Mouse (Mus musculus) G1E (cell line): ENCODE results near the gene Slc25a20. TPM values are rescaled to one million over a fixed set of nuclear protein-coding genes. Genes with fewer than 3 reads are reported as not detected.

Experiments used
- ATAC-seq: 2 replicates; pipeline ENCODE4 v1.8.0; 2016; ENCODE audit warnings: mild to moderate bottlenecking; ENCODE audit not compliant: insufficient number of reproducible peaks, poor library complexity, low FRiP score, severe bottlenecking; ENCODE audit errors: extremely low read depth
- DNase-seq: peaks from one replicate; pipeline ENCODE4 v3.0.0; 2012; ENCODE audit warnings: low spot score
- H3K27me3 ChIP-seq: 2 replicates; pipeline ENCODE4 v1.6.1; 2012; ENCODE audit warnings: mild to moderate bottlenecking, low read length, inconsistent platforms; ENCODE audit not compliant: insufficient read depth
- H3K36me3 ChIP-seq: replicated peaks from 2 replicates; pipeline ENCODE3; 2012; ENCODE audit warnings: mild to moderate bottlenecking, inconsistent platforms
- H3K4me1 ChIP-seq: 2 replicates; pipeline ENCODE4 v1.6.1; 2012; ENCODE audit warnings: low read depth, low read length, inconsistent platforms, mixed read lengths; ENCODE audit not compliant: insufficient read depth
- H3K4me3 ChIP-seq: 2 replicates; pipeline ENCODE4 v1.5.1; 2012; ENCODE audit warnings: low read depth, mild to moderate bottlenecking, inconsistent platforms, low read length, moderate library complexity, mixed read lengths
- H3K9me3 ChIP-seq: replicated peaks from 2 replicates; pipeline ENCODE4 v1.6.1; 2012; ENCODE audit warnings: inconsistent platforms
- CTCF ChIP-seq: IDR thresholded peaks from 2 replicates; pipeline ENCODE4 v1.5.1; 2012; ENCODE audit warnings: low read depth, low read length, inconsistent platforms, mixed read lengths
- GATA1 ChIP-seq: IDR thresholded peaks from 2 replicates; pipeline ENCODE4 v1.6.1; 2012; ENCODE audit warnings: borderline replicate concordance, low read length, inconsistent platforms, mixed read lengths
- GATA2 ChIP-seq: IDR thresholded peaks from 2 replicates; pipeline ENCODE4 v1.6.1; 2012; ENCODE audit warnings: low read depth, low read length, inconsistent platforms, borderline replicate concordance
- POLR2AphosphoS5 ChIP-seq: IDR thresholded peaks from 2 replicates; pipeline ENCODE4 v1.6.1; 2012; ENCODE audit warnings: low read depth, low read length, inconsistent platforms; ENCODE audit not compliant: insufficient replicate concordance
- TAL1 ChIP-seq: conservative IDR thresholded peaks from 2 replicates; pipeline ENCODE4 v1.6.1; 2012; ENCODE audit warnings: low read depth, low read length, inconsistent platforms, mixed read lengths
- polyA plus RNA-seq: library from polyadenylated mRNA; stranded (reverse); fragments of >175 nt; gene quantifications from 2 replicates; pipeline ENCODE4 v1.2.3, GENCODE M21; 2012
- total RNA-seq, 2 experiments: library from RNA; stranded (forward) in 1 of 2; stranded (reverse) in 1 of 2; fragments of 200-1000 nt in 1 of 2; fragments of >200 nt in 1 of 2; fragmentation: Nextera tagmentation in 1 of 2; gene quantifications; 2 replicates each; pipeline ENCODE4 v1.2.3; 2014 to 2017

The Slc25a20 gene
- total and polyA plus RNA-seq, 3 experiments, result 7.7 to 30.3 (median 17.8) TPM

DNA sequence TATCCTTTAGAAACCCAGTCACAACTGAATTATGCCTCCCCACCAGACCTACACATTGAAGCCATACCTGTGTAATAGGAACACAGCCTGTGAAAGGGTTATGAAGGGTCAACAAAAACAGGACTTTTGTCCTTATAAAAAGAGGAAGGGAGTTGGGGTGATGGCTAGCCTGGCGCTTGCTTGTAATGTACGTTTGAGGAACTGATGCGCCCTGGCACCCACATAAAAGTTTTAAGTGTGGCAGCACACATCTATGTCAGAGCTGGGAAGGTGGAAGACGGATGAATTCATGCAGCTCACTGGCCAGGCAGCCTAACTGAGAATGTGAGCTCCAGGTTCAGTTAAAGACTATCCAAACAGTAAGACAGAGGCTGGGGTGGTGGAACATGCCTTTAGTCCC lies 54.3 kb downstream of the Slc25a20 start:
- Histone ChIP-seq H3K36me3 (no peaks in the 10 kb centered on the region), H3K9me3 (no peaks in the 10 kb centered on the region), H3K27me3 (no peaks in the 10 kb centered on the region), H3K4me3 (no peak overlapping the region), H3K4me1 (no peaks in the 10 kb centered on the region)
- ATAC-seq, result no peak
- no peak for DNase-seq
- no peak for TF ChIP-seq TAL1
- TF ChIP-seq GATA2, result no peak
- no peak for TF ChIP-seq GATA1

DNA sequence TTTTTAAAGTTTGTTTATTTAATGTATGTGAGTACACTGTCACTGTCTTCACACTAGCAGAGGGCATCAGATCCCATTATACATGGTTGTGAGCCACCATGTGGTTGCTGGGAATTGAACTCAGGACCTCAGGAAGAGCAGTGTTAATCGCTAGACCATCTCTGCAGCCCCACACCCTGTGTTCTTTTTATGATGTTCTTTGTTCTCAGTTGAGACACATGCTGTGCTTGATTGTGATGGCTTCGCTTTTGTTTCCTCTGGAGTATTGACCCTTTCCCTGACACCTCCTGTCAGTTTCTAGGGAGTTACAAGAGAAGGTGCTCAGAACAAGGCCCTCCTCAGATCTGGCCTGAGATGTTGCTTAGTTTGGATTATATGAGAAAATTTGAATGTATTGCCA lies 61.9 kb downstream of the Slc25a20 start:
- H3K9me3 ChIP-seq, result no peaks in the 10 kb centered on the region
- no peaks in the 10 kb centered on the region for H3K36me3 ChIP-seq
- H3K4me3 ChIP-seq, result no peak overlapping the region
- ATAC-seq (no peak), DNase-seq (no peak)
- 0 out of 2 replicates have a peak, but pooled peaks cover 4% of the 10 kb centered on the region for H3K27me3 ChIP-seq
- no peak for TF ChIP-seq GATA2
- no peak for TF ChIP-seq GATA1
- no peak for TF ChIP-seq POLR2AphosphoS5
- TF ChIP-seq CTCF, result no peak
- H3K4me1 ChIP-seq, result no peaks in the 10 kb centered on the region

DNA sequence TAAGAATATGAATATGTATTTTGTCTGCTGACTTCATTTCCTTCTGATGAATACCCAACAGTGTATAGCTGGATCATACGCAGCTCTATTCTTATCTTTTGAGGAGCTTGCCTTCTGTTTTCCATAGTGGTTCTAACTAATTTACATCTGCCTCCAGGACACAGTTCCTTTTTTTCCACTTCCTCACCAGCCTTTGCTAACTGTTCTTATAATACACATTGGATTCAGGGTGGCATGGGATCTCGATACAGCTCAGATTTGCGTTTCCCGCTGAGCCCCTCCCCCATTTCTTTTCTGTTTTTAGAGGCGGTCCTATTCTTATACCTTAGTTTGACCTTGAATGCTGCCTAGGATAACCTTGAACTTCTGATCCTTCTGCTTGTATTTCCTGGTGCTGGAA lies 64.2 kb downstream of the Slc25a20 start:
- DNase-seq (no peak), ATAC-seq (no peak)
- Histone ChIP-seq H3K4me1 (no peaks in the 10 kb centered on the region), H3K27me3 (peaks cover 7% of the 10 kb centered on the region; the same call in 1 of the 2 replicates), H3K36me3 (no peaks in the 10 kb centered on the region), H3K4me3 (no peak overlapping the region), H3K9me3 (no peaks in the 10 kb centered on the region)
- TF ChIP-seq TAL1 (no peak), GATA2 (no peak), POLR2AphosphoS5 (no peak), CTCF (no peak), GATA1 (no peak)

DNA sequence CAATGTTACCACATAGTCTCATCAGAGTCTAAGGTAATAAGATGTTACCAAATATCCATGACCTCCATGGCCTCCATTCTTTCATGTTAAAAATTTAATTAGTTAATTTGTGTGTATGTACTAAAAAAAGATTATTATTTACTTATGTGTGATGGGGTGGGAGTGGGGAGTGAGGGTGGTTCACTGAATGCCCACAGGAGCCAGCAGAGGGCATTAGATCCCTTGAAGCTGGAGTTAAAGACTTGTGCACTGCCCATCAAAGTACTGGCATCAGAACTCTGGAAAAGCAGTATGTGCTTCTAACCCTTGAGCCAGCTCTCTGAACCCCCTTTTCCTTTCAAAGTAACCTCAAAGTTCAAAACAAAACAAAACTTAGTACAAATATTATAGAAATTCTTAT lies 67.2 kb downstream of the Slc25a20 start:
- no peaks in the 10 kb centered on the region for H3K36me3 ChIP-seq

DNA sequence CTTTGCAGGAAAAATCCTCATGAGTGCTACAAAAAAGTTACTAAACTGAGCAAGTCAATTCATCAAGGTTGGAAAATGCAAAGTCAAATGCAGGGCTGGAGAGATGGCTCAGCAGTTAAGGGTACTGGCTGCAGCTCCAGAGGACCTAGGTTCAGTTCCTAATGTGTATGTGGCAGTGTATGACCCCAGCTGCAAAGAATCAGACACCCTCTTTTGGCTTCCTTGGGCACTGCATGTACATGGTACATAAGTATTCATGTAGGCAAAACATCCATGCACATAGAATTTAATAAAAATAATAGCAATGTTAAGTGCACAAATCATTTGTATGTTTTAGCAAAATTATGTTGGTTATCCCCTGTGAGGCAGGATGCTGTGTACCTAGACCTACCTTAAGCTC lies 70.6 kb downstream of the Slc25a20 start:
- no peaks in the 10 kb centered on the region for H3K36me3 ChIP-seq
- H3K9me3 ChIP-seq, result no peaks in the 10 kb centered on the region
- no peak for ATAC-seq
- H3K4me3 ChIP-seq, result no peak overlapping the region
- peaks cover 7% of the 10 kb centered on the region; the same call in 1 of the 2 replicates for H3K27me3 ChIP-seq
- H3K4me1 ChIP-seq, result no peaks in the 10 kb centered on the region
- DNase-seq, result no peak
- TF ChIP-seq POLR2AphosphoS5, result no peak
- no peak for TF ChIP-seq GATA1
- TF ChIP-seq CTCF, result no peak
- no peak for TF ChIP-seq TAL1
- no peak for TF ChIP-seq GATA2

More for the DNA sequence above, 67.2 kb downstream of the Slc25a20 start:
- H3K9me3 ChIP-seq, result no peaks in the 10 kb centered on the region
- peaks cover 7% of the 10 kb centered on the region; the same call in 1 of the 2 replicates for H3K27me3 ChIP-seq
- no peak overlapping the region for H3K4me3 ChIP-seq
- DNase-seq, result no peak
- TF ChIP-seq GATA1, result no peak
- no peak for TF ChIP-seq TAL1
- no peak for TF ChIP-seq POLR2AphosphoS5
- no peak for TF ChIP-seq CTCF
- TF ChIP-seq GATA2, result no peak
- H3K4me1 ChIP-seq, result no peaks in the 10 kb centered on the region
- no peak for ATAC-seq

Other genes with a start within 250 kb of the Slc25a20 start
- not detected in 2 replicates for gene Ccdc36, start 233.6 kb upstream of the Slc25a20 start, total RNA-seq (2014; fragmentation: Nextera tagmentation)
- gene Ccdc36, start 233.6 kb upstream of the Slc25a20 start, total RNA-seq (2017), result 0.22 TPM in 1 of 2 replicates, not detected in the other
- gene Ccdc36, start 233.6 kb upstream of the Slc25a20 start, polyA plus RNA-seq, result not detected in 2 replicates
- not detected in 2 replicates for gene BC048562, start 225.6 kb upstream of the Slc25a20 start, total RNA-seq (2014; fragmentation: Nextera tagmentation)
- gene BC048562, start 225.6 kb upstream of the Slc25a20 start, total RNA-seq (2017), result 0.22 TPM in 1 of 2 replicates, not detected in the other
- gene BC048562, start 225.6 kb upstream of the Slc25a20 start, polyA plus RNA-seq, result 0.08 TPM in 1 of 2 replicates, not detected in the other
- gene Ccdc71, start 201.6 kb upstream of the Slc25a20 start, total RNA-seq (2014; fragmentation: Nextera tagmentation), result 52.4 and 53.0 TPM in 2 replicates
- gene Ccdc71, start 201.6 kb upstream of the Slc25a20 start, total RNA-seq (2017), result 20.3 and 22.3 TPM in 2 replicates
- 24.1 and 25.6 TPM in 2 replicates for gene Ccdc71, start 201.6 kb upstream of the Slc25a20 start, polyA plus RNA-seq
- 14.7 and 21.2 TPM in 2 replicates for gene Klhdc8b, start 200.5 kb upstream of the Slc25a20 start, total RNA-seq (2014; fragmentation: Nextera tagmentation)
- 52.8 and 63.1 TPM in 2 replicates for gene Klhdc8b, start 200.5 kb upstream of the Slc25a20 start, total RNA-seq (2017)
- 112 and 116 TPM in 2 replicates for gene Klhdc8b, start 200.5 kb upstream of the Slc25a20 start, polyA plus RNA-seq
- 0.15 TPM in 1 of 2 replicates, not detected in the other for gene Lamb2, start 182.4 kb upstream of the Slc25a20 start, total RNA-seq (2014; fragmentation: Nextera tagmentation)
- 0.11 and 0.17 TPM in 2 replicates for gene Lamb2, start 182.4 kb upstream of the Slc25a20 start, total RNA-seq (2017)
- 0.07 TPM in 2 replicates for gene Lamb2, start 182.4 kb upstream of the Slc25a20 start, polyA plus RNA-seq
- 70.6 and 197 TPM in 2 replicates for gene Usp19, start 171.5 kb upstream of the Slc25a20 start, total RNA-seq (2014; fragmentation: Nextera tagmentation)
- gene Usp19, start 171.5 kb upstream of the Slc25a20 start, total RNA-seq (2017), result 41.3 and 44.7 TPM in 2 replicates
- gene Usp19, start 171.5 kb upstream of the Slc25a20 start, polyA plus RNA-seq, result 87.7 and 102 TPM in 2 replicates
- gene Qars, start 154.4 kb upstream of the Slc25a20 start, total RNA-seq (2014; fragmentation: Nextera tagmentation), result 320 and 349 TPM in 2 replicates
- gene Qars, start 154.4 kb upstream of the Slc25a20 start, total RNA-seq (2017), result 196 and 201 TPM in 2 replicates
- gene Qars, start 154.4 kb upstream of the Slc25a20 start, polyA plus RNA-seq, result 138 and 248 TPM in 2 replicates
- gene Qrich1, start 145.3 kb upstream of the Slc25a20 start, total RNA-seq (2014; fragmentation: Nextera tagmentation), result 179 and 214 TPM in 2 replicates
- 150 and 161 TPM in 2 replicates for gene Qrich1, start 145.3 kb upstream of the Slc25a20 start, total RNA-seq (2017)
- 99.7 and 143 TPM in 2 replicates for gene Qrich1, start 145.3 kb upstream of the Slc25a20 start, polyA plus RNA-seq
- 145 and 154 TPM in 2 replicates for gene Impdh2, start 101.8 kb upstream of the Slc25a20 start, total RNA-seq (2014; fragmentation: Nextera tagmentation)
- 247 and 299 TPM in 2 replicates for gene Impdh2, start 101.8 kb upstream of the Slc25a20 start, total RNA-seq (2017)
- gene Impdh2, start 101.8 kb upstream of the Slc25a20 start, polyA plus RNA-seq, result 167 and 176 TPM in 2 replicates
- gene Ndufaf3, start 94.7 kb upstream of the Slc25a20 start, total RNA-seq (2014; fragmentation: Nextera tagmentation), result 25.6 and 31.8 TPM in 2 replicates
- gene Ndufaf3, start 94.7 kb upstream of the Slc25a20 start, total RNA-seq (2017), result 16.9 and 29.4 TPM in 2 replicates
- 11.7 and 17.7 TPM in 2 replicates for gene Ndufaf3, start 94.7 kb upstream of the Slc25a20 start, polyA plus RNA-seq
- 48.3 and 49.1 TPM in 2 replicates for gene Dalrd3, start 92.2 kb upstream of the Slc25a20 start, total RNA-seq (2014; fragmentation: Nextera tagmentation)
- 48.3 and 65.3 TPM in 2 replicates for gene Dalrd3, start 92.2 kb upstream of the Slc25a20 start, total RNA-seq (2017)
- 101 and 121 TPM in 2 replicates for gene Dalrd3, start 92.2 kb upstream of the Slc25a20 start, polyA plus RNA-seq
- gene Wdr6, start 83.3 kb upstream of the Slc25a20 start, total RNA-seq (2014; fragmentation: Nextera tagmentation), result 22.6 and 27.6 TPM in 2 replicates
- gene Wdr6, start 83.3 kb upstream of the Slc25a20 start, total RNA-seq (2017), result 36.3 and 39.2 TPM in 2 replicates
- 16.9 and 30.0 TPM in 2 replicates for gene Wdr6, start 83.3 kb upstream of the Slc25a20 start, polyA plus RNA-seq
- gene P4htm, start 64.4 kb upstream of the Slc25a20 start, total RNA-seq (2014; fragmentation: Nextera tagmentation), result 1.7 and 1.9 TPM in 2 replicates
- gene P4htm, start 64.4 kb upstream of the Slc25a20 start, total RNA-seq (2017), result 2.0 and 2.6 TPM in 2 replicates
- 5.4 and 5.7 TPM in 2 replicates for gene P4htm, start 64.4 kb upstream of the Slc25a20 start, polyA plus RNA-seq
- gene Arih2, start 12.7 kb upstream of the Slc25a20 start, total RNA-seq (2014; fragmentation: Nextera tagmentation), result 77.4 and 83.1 TPM in 2 replicates
- 86.9 and 91.4 TPM in 2 replicates for gene Arih2, start 12.7 kb upstream of the Slc25a20 start, total RNA-seq (2017)
- 146 and 153 TPM in 2 replicates for gene Arih2, start 12.7 kb upstream of the Slc25a20 start, polyA plus RNA-seq
- not detected in 2 replicates for gene Prkar2a, start 27.2 kb downstream of the Slc25a20 start, total RNA-seq (2014; fragmentation: Nextera tagmentation)
- gene Prkar2a, start 27.2 kb downstream of the Slc25a20 start, total RNA-seq (2017), result 0.29 and 0.38 TPM in 2 replicates
- 0.19 TPM in 1 of 2 replicates, not detected in the other for gene Prkar2a, start 27.2 kb downstream of the Slc25a20 start, polyA plus RNA-seq
- 39.0 and 43.0 TPM in 2 replicates for gene Ip6k2, start 121.7 kb downstream of the Slc25a20 start, total RNA-seq (2014; fragmentation: Nextera tagmentation)
- 35.7 and 43.8 TPM in 2 replicates for gene Ip6k2, start 121.7 kb downstream of the Slc25a20 start, total RNA-seq (2017)
- gene Ip6k2, start 121.7 kb downstream of the Slc25a20 start, polyA plus RNA-seq, result 29.4 and 33.6 TPM in 2 replicates
- gene Nckipsd, start 146.3 kb downstream of the Slc25a20 start, total RNA-seq (2014; fragmentation: Nextera tagmentation), result 4.7 and 6.3 TPM in 2 replicates
- 4.1 and 5.2 TPM in 2 replicates for gene Nckipsd, start 146.3 kb downstream of the Slc25a20 start, total RNA-seq (2017)
- gene Nckipsd, start 146.3 kb downstream of the Slc25a20 start, polyA plus RNA-seq, result 5.6 and 8.3 TPM in 2 replicates
- not detected in 2 replicates for gene Celsr3, start 164.2 kb downstream of the Slc25a20 start, total RNA-seq (2014; fragmentation: Nextera tagmentation)
- 0.11 and 0.12 TPM in 2 replicates for gene Celsr3, start 164.2 kb downstream of the Slc25a20 start, total RNA-seq (2017)
- gene Celsr3, start 164.2 kb downstream of the Slc25a20 start, polyA plus RNA-seq, result 0.01 TPM in 1 of 2 replicates, not detected in the other
- 1.0 and 3.6 TPM in 2 replicates for gene Slc26a6, start 191.2 kb downstream of the Slc25a20 start, total RNA-seq (2014; fragmentation: Nextera tagmentation)
- gene Slc26a6, start 191.2 kb downstream of the Slc25a20 start, total RNA-seq (2017), result 2.3 and 3.1 TPM in 2 replicates
- gene Slc26a6, start 191.2 kb downstream of the Slc25a20 start, polyA plus RNA-seq, result 2.4 and 3.5 TPM in 2 replicates